Comparison of ENCODE assay signal across 8 mouse cellular contexts in genomic region chr1:185205090-185205489, GRCm38 (mm10). TPM values are rescaled to one million over a fixed set of nuclear protein-coding genes. Genes with fewer than 3 reads are reported as not detected.
DNase-seq lines count a peak whose midpoint lies in the region; ATAC-seq lines count a peak whose summit lies in the region.

No protein-coding gene starts in this region.

- no peaks in the 10 kb centered on the region for H3K9me3 ChIP-seq in kidney, embryonic 15.5 days (replicated peaks)
- H3K9me3 ChIP-seq in midbrain, embryonic 15.5 days = no peaks in the 10 kb centered on the region

- H3K27ac ChIP-seq in kidney, embryonic 15.5 days = no peak overlapping the region
- no peak overlapping the region for H3K27ac ChIP-seq in midbrain, embryonic 15.5 days

- H3K36me3 ChIP-seq in kidney, embryonic 15.5 days = peaks cover 9% of the 10 kb centered on the region
- H3K36me3 ChIP-seq in midbrain, embryonic 15.5 days (replicated peaks) = no peaks in the 10 kb centered on the region

- H3K4me3 ChIP-seq in kidney, embryonic 15.5 days (replicated peaks) = peak overlapping the region; percentile 99
- peak overlapping the region; percentile 98; the same call in 1 of the 2 replicates for H3K4me3 ChIP-seq in midbrain, embryonic 15.5 days

- peak overlapping the region; percentile 91 for H3K4me2 ChIP-seq in kidney, embryonic 15.5 days
- H3K4me2 ChIP-seq in midbrain, embryonic 15.5 days = peak overlapping the region; percentile 92

- intact Hi-C loops in gastrocnemius, postnatal 14 days (cut with DNase I; ENCODE audit: low total_unique reads) = no loop called here

- no peaks in the 10 kb centered on the region for H3K27me3 ChIP-seq in kidney, embryonic 15.5 days
- H3K27me3 ChIP-seq in midbrain, embryonic 15.5 days (replicated peaks) = no peaks in the 10 kb centered on the region

- no peak for DNase-seq in kidney, postnatal 4 days
- DNase-seq in c-Kit-positive CD71-positive TER-119-positive erythroid progenitor cells, embryonic 14.5 days (ENCODE audit: low spot score) = peak; percentile 67
- peak; percentile 71 for DNase-seq in induced T-regulatory cell, adult 2 months (ENCODE audit: low read depth)
- DNase-seq in gastrocnemius, postnatal 14 days = no peak
- no peak for DNase-seq in right cerebral cortex, adult 18-20 months

- ATAC-seq in kidney, embryonic 15.5 days (replicated peaks; ENCODE audit: low FRiP score) = no peak
- ATAC-seq in midbrain, embryonic 15.5 days (replicated peaks) = no peak
- no peak for ATAC-seq in frontal cortex, adult (ENCODE audit: low TSS enrichment)

- H3K9ac ChIP-seq in kidney, embryonic 15.5 days = 0 out of 2 replicates have a peak overlapping the region, but pooled peaks have one; percentile 92
- 0 out of 2 replicates have a peak overlapping the region, but pooled peaks have one; percentile 0 for H3K9ac ChIP-seq in midbrain, embryonic 15.5 days

- WGBS in kidney, embryonic 15.5 days = 69% methylated on average over 8 of the region's 8 CpGs
- 86% methylated on average over 8 of the region's 8 CpGs for WGBS in midbrain, embryonic 15.5 days

- H3K4me1 ChIP-seq in kidney, embryonic 15.5 days = peaks cover 33% of the 10 kb centered on the region
- peaks cover 30% of the 10 kb centered on the region for H3K4me1 ChIP-seq in midbrain, embryonic 15.5 days

RNA-seq across cellular contexts. Expression of gene Rab3gap2, which starts 1.2 kb away (rescaled TPM):
- 20.2 and 20.9 TPM in 2 replicates for polyA plus RNA-seq in kidney, embryonic 15.5 days (2015; fragmentation: Nextera tagmentation; extraction: Ambion mirVana)
- 25.0 and 26.9 TPM in 2 replicates for polyA plus RNA-seq in midbrain, embryonic 15.5 days (2015; fragmentation: Nextera tagmentation; extraction: Ambion mirVana)
- total RNA-seq in gastrocnemius, postnatal 14 days (2021) = 10 to 100 TPM; 15.2 to 18.1 TPM

Comparison
In these comparisons a context has a peak if more than half of its experiments do, and no peak if none do; other contexts are left out.
1. DNase-seq: peak in c-Kit-positive CD71-positive TER-119-positive erythroid progenitor cells, embryonic 14.5 days (single experiment) and induced T-regulatory cell, adult 2 months (single experiment); none in kidney, postnatal 4 days (0 of 2), gastrocnemius, postnatal 14 days (single experiment) and right cerebral cortex, adult 18-20 months (single experiment).